Comparison of ENCODE assay signal across 8 mouse cellular contexts in the genomic region with DNA sequence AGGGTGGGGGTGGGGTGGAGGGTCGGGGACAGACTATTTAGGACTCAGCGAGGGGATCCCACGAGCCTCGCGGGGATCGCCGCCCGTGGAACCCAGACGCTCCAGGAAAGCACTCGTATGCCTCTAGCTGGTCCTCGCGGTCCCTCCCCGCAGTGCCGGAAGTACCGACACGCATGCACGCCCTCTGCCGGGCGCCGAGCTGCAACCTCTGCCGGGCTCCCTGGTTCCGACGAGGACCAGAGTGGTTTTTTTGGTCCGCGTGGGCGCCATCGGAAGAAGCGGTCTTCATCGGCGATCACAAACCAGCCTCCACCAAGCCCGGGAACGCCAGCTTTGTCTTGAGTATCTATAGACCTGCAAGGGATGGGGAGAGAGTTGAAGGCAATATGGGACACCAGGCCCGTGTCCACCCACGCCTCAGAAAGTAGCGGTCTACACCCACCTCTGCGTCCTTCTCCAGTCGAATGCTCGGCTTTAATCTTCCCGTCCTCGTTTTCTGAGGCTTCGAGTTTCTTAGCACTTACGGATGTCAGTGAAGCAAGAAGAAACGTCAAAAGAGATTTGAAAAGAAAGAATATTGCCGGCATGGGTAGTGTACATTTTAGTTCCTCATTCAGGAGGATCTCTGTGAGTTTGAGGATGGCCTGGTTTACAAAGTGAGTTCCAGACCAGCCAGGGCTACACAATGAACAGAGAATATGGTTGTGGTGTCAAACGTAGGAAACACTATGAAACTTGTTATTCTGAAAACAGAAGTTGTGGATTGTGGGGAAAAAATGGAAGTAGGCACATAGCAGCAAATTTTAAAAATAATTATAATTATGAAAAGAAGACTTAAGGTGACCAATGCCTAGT. TPM values are rescaled to one million over a fixed set of nuclear protein-coding genes. Genes with fewer than 3 reads are reported as not detected.
DNase-seq lines count a peak whose midpoint lies in the region; ATAC-seq and TF ChIP-seq lines count a peak whose summit lies in the region.

A gene (minus strand): TSS at position 165 of the 855 bp plus-strand sequence.

- intact Hi-C loops in heart, postnatal 36 days (cut with DNase I) = loop anchor here (2.0 kb wide), 1 partner anchor 25 kb away; a partner anchor contains a TSS

- H3K27me3 ChIP-seq in MEL (ENCODE audit: control insufficient read depth in 1 of 2, insufficient read depth in 2 of 2, low read length in 2 of 2) = no peaks in the 10 kb centered on the region
- no peaks in the 10 kb centered on the region for H3K27me3 ChIP-seq in forebrain, embryonic 16.5 days (replicated peaks; ENCODE audit: control insufficient read depth, insufficient read depth, low read length)
- H3K27me3 ChIP-seq in neural tube, embryonic 15.5 days (replicated peaks) = no peaks in the 10 kb centered on the region

- peak within 1 kb of the TSS; percentile 64 to 95 for H3K4me3 ChIP-seq in MEL (ENCODE audit: control insufficient read depth in 1 of 2, insufficient read depth in 1 of 2, low read depth in 2 of 2, low read length in 2 of 2)
- peak within 1 kb of the TSS; percentile 64 for H3K4me3 ChIP-seq in forebrain, embryonic 16.5 days (replicated peaks; ENCODE audit: low read length)
- peak within 1 kb of the TSS; percentile 61 for H3K4me3 ChIP-seq in neural tube, embryonic 15.5 days (replicated peaks)

- H3K9me3 ChIP-seq in MEL (replicated peaks; ENCODE audit: insufficient read depth, low read length) = no peaks in the 10 kb centered on the region
- no peaks in the 10 kb centered on the region for H3K9me3 ChIP-seq in forebrain, embryonic 16.5 days (ENCODE audit: control insufficient read depth, low read length)
- H3K9me3 ChIP-seq in neural tube, embryonic 15.5 days (replicated peaks) = no peaks in the 10 kb centered on the region

- peak in 2 of 3 experiments; percentile 58 to 67; a peak in 5 of 6 replicates for TF ChIP-seq CTCF in MEL (IDR thresholded peaks at IDR 0.05 in 2 of 3, conservative IDR thresholded peaks at IDR 0.05 in 1 of 3; ENCODE audit: control insufficient read depth in 1 of 3, insufficient read depth in 1 of 3, low read depth in 2 of 3, low read length in 3 of 3, poor library complexity in 1 of 3, severe bottlenecking in 1 of 3)

- H3K9ac ChIP-seq in MEL (ENCODE audit: control insufficient read depth, low read depth, low read length, poor library complexity, severe bottlenecking) = peak within 1 kb of the TSS; percentile 94
- H3K9ac ChIP-seq in forebrain, embryonic 16.5 days (replicated peaks; ENCODE audit: low read depth, low read length) = peak within 1 kb of the TSS; percentile 74
- peak within 1 kb of the TSS; percentile 59 for H3K9ac ChIP-seq in neural tube, embryonic 15.5 days (replicated peaks)

- H3K79me2 ChIP-seq in MEL (ENCODE audit: control insufficient read depth, insufficient read depth, low read length, poor library complexity) = peaks cover 16% of the 10 kb centered on the region

- DNase-seq in MEL (ENCODE audit: low read depth, low spot score) = peak; percentile 94
- peak; percentile 83 to 89 for DNase-seq in cerebellum, adult 18-20 months
- DNase-seq in heart, postnatal 36 days = peak; percentile 88 to 91
- DNase-seq in layer of hippocampus, adult 18-20 months (ENCODE audit: low spot score in 2 of 2) = peak; percentile 78 to 93
- DNase-seq in lung, adult 18-20 months = peak; percentile 88
- DNase-seq in testis, postnatal 10 days (ENCODE audit: low spot score) = peak; percentile 95

- peak within 1 kb of the TSS; percentile 75 for H3K27ac ChIP-seq in MEL (ENCODE audit: control insufficient read depth, low read depth, low read length)
- peak within 1 kb of the TSS; percentile 70 for H3K27ac ChIP-seq in forebrain, embryonic 16.5 days (ENCODE audit: low read length)
- peak within 1 kb of the TSS; percentile 75 for H3K27ac ChIP-seq in neural tube, embryonic 15.5 days (replicated peaks)

- WGBS in forebrain, embryonic 16.5 days = 2% methylated on average over 45 of the region's 45 CpGs
- 2% methylated on average over 45 of the region's 45 CpGs for WGBS in neural tube, embryonic 15.5 days

- peak within 1 kb of the TSS; percentile 78 for H3K4me2 ChIP-seq in forebrain, embryonic 16.5 days (ENCODE audit: low read length)
- peak within 1 kb of the TSS; percentile 59 for H3K4me2 ChIP-seq in neural tube, embryonic 15.5 days

- TF ChIP-seq EP300 in MEL (IDR thresholded peaks at IDR 0.05; ENCODE audit: low read depth in 1 of 2, low read length in 2 of 2) = peak in 1 of 2 experiments; percentile 37; a peak in 1 of 4 replicates

- TF ChIP-seq RAD21 in MEL (IDR thresholded peaks at IDR 0.05; ENCODE audit: low read depth, low read length) = no peak

- peak; percentile 89 to 93 for TF ChIP-seq POLR2A in MEL (IDR thresholded peaks at IDR 0.05; ENCODE audit: control insufficient read depth in 1 of 2, insufficient read depth in 1 of 2, low read depth in 1 of 2, low read length in 2 of 2, poor library complexity in 1 of 2)

- peak; percentile 98 for ATAC-seq in forebrain, embryonic 16.5 days
- peak; percentile 94 for ATAC-seq in neural tube, embryonic 15.5 days (ENCODE audit: low FRiP score)

- H3K36me3 ChIP-seq in MEL (ENCODE audit: control insufficient read depth in 1 of 2, insufficient read depth in 2 of 2, low read length in 2 of 2) = peaks cover 0 to 10% of the 10 kb centered on the region in 2 experiments; a peak in 3 of 4 replicates
- H3K36me3 ChIP-seq in forebrain, embryonic 16.5 days (ENCODE audit: control insufficient read depth, insufficient read depth) = no peaks in the 10 kb centered on the region
- no peaks in the 10 kb centered on the region for H3K36me3 ChIP-seq in neural tube, embryonic 15.5 days

- peaks cover 2 to 4% of the 10 kb centered on the region in 2 experiments; a peak in 2 of 4 replicates for H3K4me1 ChIP-seq in MEL (ENCODE audit: control insufficient read depth in 1 of 2, insufficient read depth in 2 of 2, low read length in 2 of 2)
- H3K4me1 ChIP-seq in forebrain, embryonic 16.5 days (replicated peaks; ENCODE audit: control insufficient read depth, insufficient read depth, low read length) = peaks cover 7% of the 10 kb centered on the region
- peaks cover 8% of the 10 kb centered on the region for H3K4me1 ChIP-seq in neural tube, embryonic 15.5 days

TF ChIP-seq in MEL, 35 proteins besides CTCF, POLR2A, EP300 and RAD21 (continues in another document):
- no peak for TF ChIP-seq MAFK (IDR thresholded peaks at IDR 0.05; ENCODE audit: borderline replicate concordance, low read depth, low read length)
- peak; percentile 49; the same call in 1 of the 2 replicates for TF ChIP-seq USF1 (IDR thresholded peaks at IDR 0.05; ENCODE audit: low read depth, low read length)
- no peak for TF ChIP-seq GATA1 (IDR thresholded peaks at IDR 0.05; ENCODE audit: low read depth, low read length)
- peak; percentile 89 for TF ChIP-seq MAZ (IDR thresholded peaks at IDR 0.05; ENCODE audit: low read depth, low read length)
- no peak for TF ChIP-seq UBTF (IDR thresholded peaks at IDR 0.05; ENCODE audit: borderline replicate concordance, insufficient read depth, low read depth, low read length)
- peak; percentile 79; the same call in 1 of the 2 replicates for TF ChIP-seq E2F4 (IDR thresholded peaks at IDR 0.05; ENCODE audit: borderline replicate concordance, low read depth, low read length)
- peak; percentile 45; the same call in 1 of the 2 replicates for TF ChIP-seq CHD2 (IDR thresholded peaks at IDR 0.05; ENCODE audit: low read length)
- peak; percentile 74; the same call in 1 of the 2 replicates for TF ChIP-seq MYC (IDR thresholded peaks at IDR 0.05; ENCODE audit: low read depth, low read length)
- peak; percentile 71 for TF ChIP-seq KAT2A (conservative IDR thresholded peaks at IDR 0.05; ENCODE audit: low read depth, low read length)
- peak; percentile 23; the same call in 1 of the 2 replicates for TF ChIP-seq SMC3 (IDR thresholded peaks at IDR 0.05; ENCODE audit: low read depth, low read length)
- TF ChIP-seq ZNF384 (IDR thresholded peaks at IDR 0.05; ENCODE audit: low read depth, low read length) = peak; percentile 58
- TF ChIP-seq POLR2AphosphoS2 (IDR thresholded peaks at IDR 0.05; ENCODE audit: low read length) = peak; percentile 94
- TF ChIP-seq JUND (IDR thresholded peaks at IDR 0.05; ENCODE audit: low read depth, low read length) = peak; percentile 49; the same call in 1 of the 2 replicates
- no peak for TF ChIP-seq TAL1 (IDR thresholded peaks at IDR 0.05; ENCODE audit: low read length)
- peak; percentile 49 for TF ChIP-seq ETS1 (IDR thresholded peaks at IDR 0.05; ENCODE audit: low read depth, low read length)
- TF ChIP-seq MXI1 (IDR thresholded peaks at IDR 0.05; ENCODE audit: low read depth, low read length) = peak; percentile 94
- TF ChIP-seq MYB (IDR thresholded peaks at IDR 0.05; ENCODE audit: low read depth, low read length) = peak; percentile 30; the same call in 1 of the 2 replicates
- peak; percentile 86 for TF ChIP-seq TCF12 (IDR thresholded peaks at IDR 0.05; ENCODE audit: low read depth, low read length)
- peak; percentile 97 for TF ChIP-seq NELFE (IDR thresholded peaks at IDR 0.05; ENCODE audit: low read depth, low read length)
- peak; percentile 83 for TF ChIP-seq ELF1 (IDR thresholded peaks at IDR 0.05; ENCODE audit: low read depth, low read length)
- TF ChIP-seq RCOR1 (IDR thresholded peaks at IDR 0.05; ENCODE audit: low read depth, low read length) = 0 out of 2 replicates have a peak, but pooled peaks have one; percentile 29
- peak; percentile 95 for TF ChIP-seq ZMIZ1 (IDR thresholded peaks at IDR 0.05; ENCODE audit: low read depth, low read length)
- TF ChIP-seq USF2 (IDR thresholded peaks at IDR 0.05; ENCODE audit: borderline replicate concordance in 1 of 2, insufficient read depth in 1 of 2, low read depth in 1 of 2, low read length in 2 of 2) = no peak
- TF ChIP-seq TBP (IDR thresholded peaks at IDR 0.05; ENCODE audit: low read depth, low read length) = peak; percentile 81
- no peak for TF ChIP-seq CHD1 (IDR thresholded peaks at IDR 0.05; ENCODE audit: low read depth, low read length)
- TF ChIP-seq MEF2A (IDR thresholded peaks at IDR 0.05; ENCODE audit: extremely low read depth, insufficient replicate concordance, low read depth, low read length, poor library complexity, severe bottlenecking) = peak; percentile 32; the same call in 1 of the 2 replicates
- TF ChIP-seq HCFC1 (IDR thresholded peaks at IDR 0.05; ENCODE audit: low read depth, low read length) = peak; percentile 88

RNA-seq across cellular contexts. Expression of the gene that starts here (rescaled TPM):
- 27.5 and 32.3 TPM in 2 replicates for total RNA-seq in MEL (2012; rRNA removed)
- polyA plus RNA-seq in MEL (2012; ENCODE audit: insufficient read depth in 1 of 2, insufficient read length in 2 of 2, low read depth in 1 of 2, low replicate concordance in 2 of 2, missing spikeins in 1 of 2) = 10 to 100 TPM in 1 of 2 experiments, not detected in 1; 29.2 TPM
- 25.2 and 27.7 TPM in 2 replicates for polyA plus RNA-seq in forebrain, embryonic 16.5 days (2015; fragmentation: Nextera tagmentation; extraction: Ambion mirVana)
- 10 to 100 TPM; 20.8 to 25.3 TPM for total RNA-seq in heart, postnatal 36 days (2021)
- total RNA-seq in layer of hippocampus, adult 18-20 months (2021) = 10 to 100 TPM; 13.8 to 14.8 TPM
- 30.3 and 34.6 TPM in 2 replicates for polyA plus RNA-seq in neural tube, embryonic 15.5 days (2015; fragmentation: Nextera tagmentation; extraction: Ambion mirVana)

Comparison
In these comparisons a context has a peak if more than half of its experiments do, and no peak if none do; other contexts are left out.
1. Peak in every context shown above with its lines: DNase-seq, ATAC-seq, H3K4me3 ChIP-seq and H3K27ac ChIP-seq.